Mouse (Mus musculus): Measurements from ENCODE around the gene Bri3. TPM values are rescaled to one million over a fixed set of nuclear protein-coding genes. Genes with fewer than 3 reads are reported as not detected.

Bri3 gene
- polyA plus RNA-seq, 1 experiment from 2014 or later, result 121 TPM

- no peaks in the 10 kb centered on the region for H3K9me3 ChIP-seq (ENCODE audit: control insufficient read depth, low read length)
- H3K4me3 ChIP-seq (ENCODE audit: low read depth, low read length), result no peak overlapping the region
- 81% methylated on average over 9 of the region's 9 CpGs for WGBS
- H3K4me1 ChIP-seq (ENCODE audit: control insufficient read depth, insufficient read depth, low read length), result no peaks in the 10 kb centered on the region
- H3K4me2 ChIP-seq (ENCODE audit: low read depth), result no peak overlapping the region
- H3K9ac ChIP-seq (ENCODE audit: low read length), result no peak overlapping the region
- no peaks in the 10 kb centered on the region for H3K27me3 ChIP-seq (ENCODE audit: control insufficient read depth, insufficient read depth, low read length)
- no peak overlapping the region for H3K27ac ChIP-seq (ENCODE audit: low read depth, low read length)
- no peak for ATAC-seq (ENCODE audit: insufficient read depth, low FRiP score, low TSS enrichment)
- no peak for DNase-seq (ENCODE audit: low spot score)
- H3K36me3 ChIP-seq (ENCODE audit: control insufficient read depth, insufficient read depth, low read length), result no peaks in the 10 kb centered on the region
These were observed 42.5 kb downstream of the Bri3 start for GRCm38 (mm10) chr5:144286591-144287266.

DNA sequence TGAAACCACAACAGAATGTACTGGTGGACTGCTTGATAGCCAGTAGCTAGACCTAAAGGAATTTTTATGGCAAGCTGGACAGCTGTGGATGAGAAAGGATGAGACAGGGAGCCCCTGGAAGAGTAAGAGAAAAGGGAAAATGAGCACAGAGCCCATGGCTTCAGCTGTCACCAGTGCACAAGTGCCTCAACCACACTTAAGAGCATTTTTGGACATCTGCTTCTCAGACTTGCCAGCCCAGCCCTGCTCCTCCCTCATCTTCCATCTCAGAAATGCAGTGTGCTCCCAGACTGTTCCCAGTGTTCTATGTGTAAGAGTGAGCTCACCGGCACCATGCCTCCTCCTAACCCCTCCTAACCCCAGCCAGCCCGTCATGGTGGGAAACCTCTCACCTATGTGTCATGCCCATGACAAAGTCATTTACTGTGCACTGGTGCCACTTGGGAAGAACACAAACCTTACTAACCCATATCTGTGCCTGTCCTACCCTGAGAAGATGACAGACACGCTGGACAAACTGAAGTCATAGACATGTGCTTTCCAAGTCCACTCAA, 43.1 kb downstream of the Bri3 start:
- Histone ChIP-seq H3K27me3 (ENCODE audit: control insufficient read depth, insufficient read depth, low read length) (no peaks in the 10 kb centered on the region), H3K4me3 (ENCODE audit: low read depth, low read length) (no peak overlapping the region), H3K36me3 (ENCODE audit: control insufficient read depth, insufficient read depth, low read length) (no peaks in the 10 kb centered on the region), H3K9me3 (ENCODE audit: control insufficient read depth, low read length) (no peaks in the 10 kb centered on the region), H3K27ac (ENCODE audit: low read depth, low read length) (no peak overlapping the region), H3K4me1 (ENCODE audit: control insufficient read depth, insufficient read depth, low read length) (no peaks in the 10 kb centered on the region), H3K4me2 (ENCODE audit: low read depth) (no peak overlapping the region), H3K9ac (ENCODE audit: low read length) (no peak overlapping the region)
- ATAC-seq (ENCODE audit: insufficient read depth, low FRiP score, low TSS enrichment) (no peak), DNase-seq (ENCODE audit: low spot score) (no peak)
- WGBS, result 75% methylated on average over 3 of the region's 3 CpGs

DNA sequence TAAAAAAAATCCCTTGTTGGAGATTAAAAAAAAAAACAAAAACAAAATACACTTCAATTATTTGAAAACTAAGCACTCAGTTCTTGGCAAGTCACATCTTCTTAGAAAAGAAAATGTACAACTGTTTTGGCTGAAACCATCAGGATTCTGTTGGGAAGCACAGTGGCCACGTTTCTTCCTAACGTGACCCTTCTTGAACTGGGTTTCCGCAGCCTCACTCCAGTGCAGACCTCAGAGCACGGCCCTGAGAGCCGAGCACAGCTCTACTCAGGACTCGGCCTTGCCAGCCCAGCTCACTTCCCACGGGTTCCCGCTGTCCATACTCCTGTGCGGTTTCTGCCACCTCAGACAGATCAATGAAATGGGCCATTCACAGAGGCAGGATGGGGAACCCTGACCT, 44.2 kb downstream of the Bri3 start:
- no peak overlapping the region for H3K9ac ChIP-seq (ENCODE audit: low read length)
- DNase-seq (ENCODE audit: low spot score), result no peak
- no peaks in the 10 kb centered on the region for H3K9me3 ChIP-seq (ENCODE audit: control insufficient read depth, low read length)
- no peak overlapping the region for H3K27ac ChIP-seq (ENCODE audit: low read depth, low read length)
- no peak overlapping the region for H3K4me3 ChIP-seq (ENCODE audit: low read depth, low read length)
- H3K4me2 ChIP-seq (ENCODE audit: low read depth), result no peak overlapping the region
- no peak for ATAC-seq (ENCODE audit: insufficient read depth, low FRiP score, low TSS enrichment)
- no peaks in the 10 kb centered on the region for H3K36me3 ChIP-seq (ENCODE audit: control insufficient read depth, insufficient read depth, low read length)
- no peaks in the 10 kb centered on the region for H3K4me1 ChIP-seq (ENCODE audit: control insufficient read depth, insufficient read depth, low read length)
- 92% methylated on average over 9 of the region's 9 CpGs for WGBS
- H3K27me3 ChIP-seq (ENCODE audit: control insufficient read depth, insufficient read depth, low read length), result no peaks in the 10 kb centered on the region

GRCm38 (mm10) chr5:144289769-144290440, 45.7 kb downstream of the Bri3 start:
- no peak overlapping the region for H3K4me2 ChIP-seq (ENCODE audit: low read depth)
- no peak overlapping the region for H3K9ac ChIP-seq (ENCODE audit: low read length)
- no peak for ATAC-seq (ENCODE audit: insufficient read depth, low FRiP score, low TSS enrichment)
- no peaks in the 10 kb centered on the region for H3K9me3 ChIP-seq (ENCODE audit: control insufficient read depth, low read length)
- H3K27me3 ChIP-seq (ENCODE audit: control insufficient read depth, insufficient read depth, low read length), result no peaks in the 10 kb centered on the region
- H3K36me3 ChIP-seq (ENCODE audit: control insufficient read depth, insufficient read depth, low read length), result no peaks in the 10 kb centered on the region
- no peak overlapping the region for H3K4me3 ChIP-seq (ENCODE audit: low read depth, low read length)
- 97% methylated on average over 4 of the region's 4 CpGs for WGBS
- DNase-seq (ENCODE audit: low spot score), result no peak
- H3K27ac ChIP-seq (ENCODE audit: low read depth, low read length), result no peak overlapping the region
- H3K4me1 ChIP-seq (ENCODE audit: control insufficient read depth, insufficient read depth, low read length), result no peaks in the 10 kb centered on the region

- 81% methylated on average over 7 of the region's 7 CpGs for WGBS
- Histone ChIP-seq H3K27me3 (ENCODE audit: control insufficient read depth, insufficient read depth, low read length) (no peaks in the 10 kb centered on the region), H3K27ac (ENCODE audit: low read depth, low read length) (no peak overlapping the region), H3K4me1 (ENCODE audit: control insufficient read depth, insufficient read depth, low read length) (no peaks in the 10 kb centered on the region), H3K36me3 (ENCODE audit: control insufficient read depth, insufficient read depth, low read length) (no peaks in the 10 kb centered on the region), H3K9ac (ENCODE audit: low read length) (no peak overlapping the region), H3K4me2 (ENCODE audit: low read depth) (no peak overlapping the region), H3K4me3 (ENCODE audit: low read depth, low read length) (no peak overlapping the region), H3K9me3 (ENCODE audit: control insufficient read depth, low read length) (no peaks in the 10 kb centered on the region)
- ATAC-seq (ENCODE audit: insufficient read depth, low FRiP score, low TSS enrichment) (no peak), DNase-seq (ENCODE audit: low spot score) (no peak)
These were observed 50.7 kb downstream of the Bri3 start for GRCm38 (mm10) chr5:144294908-144295307.

- no peaks in the 10 kb centered on the region for H3K9me3 ChIP-seq (ENCODE audit: control insufficient read depth, low read length)
- no peak overlapping the region for H3K9ac ChIP-seq (ENCODE audit: low read length)
- DNase-seq (ENCODE audit: low spot score), result no peak
- no peaks in the 10 kb centered on the region for H3K27me3 ChIP-seq (ENCODE audit: control insufficient read depth, insufficient read depth, low read length)
- 85% methylated on average over 1 of the region's 1 CpGs for WGBS
- H3K4me1 ChIP-seq (ENCODE audit: control insufficient read depth, insufficient read depth, low read length), result no peaks in the 10 kb centered on the region
- no peaks in the 10 kb centered on the region for H3K36me3 ChIP-seq (ENCODE audit: control insufficient read depth, insufficient read depth, low read length)
- no peak overlapping the region for H3K27ac ChIP-seq (ENCODE audit: low read depth, low read length)
- no peak overlapping the region for H3K4me2 ChIP-seq (ENCODE audit: low read depth)
- no peak for ATAC-seq (ENCODE audit: insufficient read depth, low FRiP score, low TSS enrichment)
- no peak overlapping the region for H3K4me3 ChIP-seq (ENCODE audit: low read depth, low read length)
These were observed 51.1 kb downstream of the Bri3 start for GRCm38 (mm10) chr5:144295357-144295756.

DNA sequence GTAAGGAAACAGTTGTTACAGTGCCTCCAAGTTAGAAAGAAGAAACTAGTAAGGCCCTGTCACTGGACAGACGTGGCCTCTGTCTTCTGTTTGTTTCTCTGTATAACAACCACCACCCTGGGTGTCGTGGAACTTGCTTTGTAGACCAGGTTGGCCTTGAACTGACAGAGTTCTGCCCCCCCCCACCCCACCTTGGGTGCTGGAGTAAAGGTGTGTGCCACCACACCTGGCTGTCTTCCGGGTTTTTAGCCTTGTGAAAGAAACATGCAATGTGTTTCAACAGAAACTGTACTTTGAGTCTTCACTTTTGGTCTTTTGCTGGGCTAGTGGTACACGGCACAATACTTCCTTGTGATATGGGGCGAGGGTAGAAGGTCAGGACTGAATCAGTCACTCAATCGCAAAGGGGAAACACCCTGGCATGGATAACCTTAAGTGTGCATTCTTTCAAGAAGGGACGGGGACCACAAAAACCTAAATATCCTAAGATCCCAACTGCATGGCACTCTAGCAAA, 51.9 kb downstream of the Bri3 start:
- H3K27ac ChIP-seq (ENCODE audit: low read depth, low read length), result no peak overlapping the region
- H3K36me3 ChIP-seq (ENCODE audit: control insufficient read depth, insufficient read depth, low read length), result no peaks in the 10 kb centered on the region
- H3K4me3 ChIP-seq (ENCODE audit: low read depth, low read length), result no peak overlapping the region
- no peak for ATAC-seq (ENCODE audit: insufficient read depth, low FRiP score, low TSS enrichment)
- no peaks in the 10 kb centered on the region for H3K9me3 ChIP-seq (ENCODE audit: control insufficient read depth, low read length)
- 82% methylated on average over 7 of the region's 7 CpGs for WGBS
- H3K4me2 ChIP-seq (ENCODE audit: low read depth), result no peak overlapping the region
- no peak overlapping the region for H3K9ac ChIP-seq (ENCODE audit: low read length)
- no peaks in the 10 kb centered on the region for H3K4me1 ChIP-seq (ENCODE audit: control insufficient read depth, insufficient read depth, low read length)
- no peak for DNase-seq (ENCODE audit: low spot score)
- no peaks in the 10 kb centered on the region for H3K27me3 ChIP-seq (ENCODE audit: control insufficient read depth, insufficient read depth, low read length)

- ATAC-seq (ENCODE audit: insufficient read depth, low FRiP score, low TSS enrichment), result no peak
- no peak overlapping the region for H3K27ac ChIP-seq (ENCODE audit: low read depth, low read length)
- H3K36me3 ChIP-seq (ENCODE audit: control insufficient read depth, insufficient read depth, low read length), result no peaks in the 10 kb centered on the region
- H3K4me1 ChIP-seq (ENCODE audit: control insufficient read depth, insufficient read depth, low read length), result no peaks in the 10 kb centered on the region
- H3K9ac ChIP-seq (ENCODE audit: low read length), result no peak overlapping the region
- no peak overlapping the region for H3K4me2 ChIP-seq (ENCODE audit: low read depth)
- no peak for DNase-seq (ENCODE audit: low spot score)
- no peak overlapping the region for H3K4me3 ChIP-seq (ENCODE audit: low read depth, low read length)
- WGBS, result 94% methylated on average over 2 of the region's 2 CpGs
- no peaks in the 10 kb centered on the region for H3K27me3 ChIP-seq (ENCODE audit: control insufficient read depth, insufficient read depth, low read length)
- H3K9me3 ChIP-seq (ENCODE audit: control insufficient read depth, low read length), result no peaks in the 10 kb centered on the region
These were observed 58.8 kb downstream of the Bri3 start for GRCm38 (mm10) chr5:144303071-144303470.

DNA sequence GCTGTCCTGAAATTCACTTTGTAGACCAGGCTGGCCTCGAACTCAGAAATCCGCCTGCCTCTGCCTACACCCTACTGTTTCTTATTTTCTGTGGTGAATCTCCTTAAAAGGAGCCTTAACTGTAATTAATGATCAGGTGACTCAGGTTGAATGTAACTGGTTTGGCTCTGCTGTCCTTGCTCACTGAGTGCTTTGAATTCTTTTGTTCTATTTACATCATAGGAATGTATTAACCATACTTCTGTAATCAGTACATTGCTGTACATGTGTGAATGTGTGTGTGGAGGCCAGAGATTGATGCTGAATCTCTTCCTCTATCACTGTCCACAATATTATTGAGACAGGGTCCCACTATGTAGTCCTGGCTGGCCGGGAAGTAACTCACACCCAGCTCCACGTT, 64.7 kb downstream of the Bri3 start:
- no peaks in the 10 kb centered on the region for H3K36me3 ChIP-seq (ENCODE audit: control insufficient read depth, insufficient read depth, low read length)
- no peak overlapping the region for H3K4me3 ChIP-seq (ENCODE audit: low read depth, low read length)
- H3K27me3 ChIP-seq (ENCODE audit: control insufficient read depth, insufficient read depth, low read length), result no peaks in the 10 kb centered on the region
- H3K9ac ChIP-seq (ENCODE audit: low read length), result no peak overlapping the region
- H3K4me2 ChIP-seq (ENCODE audit: low read depth), result no peak overlapping the region
- ATAC-seq (ENCODE audit: insufficient read depth, low FRiP score, low TSS enrichment) (no peak), DNase-seq (ENCODE audit: low spot score) (no peak)
- WGBS, result 80% methylated on average over 4 of the region's 4 CpGs
- no peaks in the 10 kb centered on the region for H3K4me1 ChIP-seq (ENCODE audit: control insufficient read depth, insufficient read depth, low read length)
- no peaks in the 10 kb centered on the region for H3K9me3 ChIP-seq (ENCODE audit: control insufficient read depth, low read length)
- no peak overlapping the region for H3K27ac ChIP-seq (ENCODE audit: low read depth, low read length)

All from neural tube, embryonic 11.5 days (tissue).